Mouse (Mus musculus) embryonic fibroblast, embryonic 13.5 days (primary cell): ENCODE measurements at regions not wholly inside any gene's neighbourhood (a gene's known extent, or its start where the extent isn't known, plus 50 kb on each side); places are given as distances from the start of the nearest gene placed in this dataset.

Source experiments
- CTCF ChIP-seq: IDR thresholded peaks from 2 replicates; pipeline ENCODE4 v1.5.1; 2011; ENCODE audit warnings: mild to moderate bottlenecking, control low read depth, low read length, moderate library complexity, borderline replicate concordance; ENCODE audit not compliant: insufficient read depth
- POLR2A ChIP-seq: IDR thresholded peaks from 2 replicates; pipeline ENCODE4 v1.6.1; 2011; ENCODE audit warnings: low read depth, mild to moderate bottlenecking, control low read depth, low read length, moderate library complexity

DNA sequence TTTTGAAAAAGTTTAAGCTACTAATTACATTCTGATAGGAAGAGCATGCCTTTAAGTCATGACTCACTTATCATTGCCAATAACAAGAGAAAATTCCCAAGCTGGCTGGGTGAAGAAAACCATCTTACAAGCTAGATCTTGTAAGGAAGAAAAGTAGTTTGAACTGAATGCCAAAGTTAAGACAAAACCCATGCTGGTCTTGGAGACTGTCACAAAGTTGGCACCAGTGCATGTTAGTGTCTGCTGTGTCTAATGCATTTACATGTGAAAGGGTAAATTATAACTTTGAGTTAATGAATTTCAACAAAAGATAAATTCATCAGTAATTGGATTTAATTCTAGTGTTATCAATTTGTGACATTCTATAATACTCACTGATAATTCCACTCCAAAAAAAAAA, 533.6 kb upstream of the Fam241a start:
- TF ChIP-seq CTCF: no peak
- TF ChIP-seq POLR2A: no peak
